Mouse (Mus musculus) hindlimb bud, embryonic 11.5 days (tissue): ENCODE measurements around the gene Chmp3.

ENCODE experiments used
- DNase-seq: peaks from one replicate; pipeline ENCODE4 v3.0.0-alpha.2; 2012; ENCODE audit warnings: low read depth, low spot score; ENCODE audit errors: extremely low spot score

The Chmp3 gene

GRCm38 (mm10) chr6:71608994-71609393, 65.4 kb downstream of the Chmp3 start:
- DNase-seq = no peak

- DNase-seq = no peak
Observed at GRCm38 (mm10) chr6:71609968-71610367, 66.4 kb downstream of the Chmp3 start.

- DNase-seq = no peak
Observed at GRCm38 (mm10) chr6:71613225-71613624, 69.6 kb downstream of the Chmp3 start.

GRCm38 (mm10) chr6:71616959-71617358, 73.4 kb downstream of the Chmp3 start:
- DNase-seq = no peak

GRCm38 (mm10) chr6:71621551-71621950, 78.0 kb downstream of the Chmp3 start:
- DNase-seq = no peak

- no peak for DNase-seq
Observed at GRCm38 (mm10) chr6:71621981-71622380, 78.4 kb downstream of the Chmp3 start.

- DNase-seq = peak; percentile 10
Observed at GRCm38 (mm10) chr6:71624723-71625122, 81.1 kb downstream of the Chmp3 start.

GRCm38 (mm10) chr6:71625984-71626383, 82.4 kb downstream of the Chmp3 start:
- no peak for DNase-seq

- no peak for DNase-seq
Observed at GRCm38 (mm10) chr6:71627325-71627724, 83.7 kb downstream of the Chmp3 start.

- DNase-seq = no peak
Observed at GRCm38 (mm10) chr6:71631196-71631595, 87.6 kb downstream of the Chmp3 start.

- DNase-seq = no peak
Observed at GRCm38 (mm10) chr6:71631706-71632461, 88.3 kb downstream of the Chmp3 start.
